Mouse (Mus musculus) ES-E14 (cell line): ENCODE results near the gene Bcl2l14. TPM values are rescaled to one million over a fixed set of nuclear protein-coding genes. Genes with fewer than 3 reads are reported as not detected.

ENCODE experiments used
- DNase-seq: peaks from one replicate; pipeline ENCODE4 v3.0.0-alpha.2; 2013; ENCODE audit warnings: low read depth, low spot score
- H3K27ac ChIP-seq: 2 replicates; pipeline ENCODE4 v1.5.1; 2012; ENCODE audit warnings: low read depth, mild to moderate bottlenecking, low read length, moderate library complexity, mixed read lengths; ENCODE audit not compliant: poor library complexity, insufficient read depth, severe bottlenecking
- H3K36me3 ChIP-seq: 2 replicates; pipeline ENCODE4 v1.6.1; 2012; ENCODE audit warnings: mild to moderate bottlenecking, low read length, moderate library complexity, mixed read lengths; ENCODE audit not compliant: control insufficient read depth, poor library complexity, insufficient read depth, severe bottlenecking
- H3K4me1 ChIP-seq, 2 experiments: fragments of 150-350 bp in 1 of 2; sonication (generic) in 1 of 2; 2 replicates each; pipeline ENCODE4 v1.6.1; 2012; ENCODE audit warnings: low read length in 2 of 2, mild to moderate bottlenecking in 1 of 2, mixed read lengths in 1 of 2; ENCODE audit not compliant: control insufficient read depth in 2 of 2, insufficient read depth in 2 of 2, poor library complexity in 1 of 2
- H3K4me3 ChIP-seq, 2 experiments: fragments of 150-350 bp in 1 of 2; sonication (generic) in 1 of 2; 2 replicates each; pipeline ENCODE4 v1.5.1; 2012; ENCODE audit warnings: low read length in 2 of 2, low read depth in 1 of 2, mild to moderate bottlenecking in 1 of 2, mixed read lengths in 1 of 2; ENCODE audit not compliant: insufficient read depth in 1 of 2, poor library complexity in 1 of 2, severe bottlenecking in 1 of 2
- H3K9ac ChIP-seq: 2 replicates; pipeline ENCODE4 v1.6.1; 2012; ENCODE audit warnings: low read depth, mild to moderate bottlenecking, low read length, mixed read lengths; ENCODE audit not compliant: poor library complexity, insufficient read depth, severe bottlenecking
- H3K9me3 ChIP-seq: fragments of 150-350 bp; sonication (generic); 2 replicates; pipeline ENCODE4 v1.6.1; 2012; ENCODE audit warnings: low read depth, mild to moderate bottlenecking, low read length; ENCODE audit not compliant: control insufficient read depth, insufficient read depth
- CHD2 ChIP-seq: IDR thresholded peaks from 2 replicates; pipeline ENCODE4 v1.6.1; 2014; ENCODE audit warnings: mild to moderate bottlenecking, low read depth, low read length, inconsistent platforms
- HCFC1 ChIP-seq: IDR thresholded peaks from 2 replicates; pipeline ENCODE4 v1.6.1; 2012; ENCODE audit warnings: low read length, inconsistent platforms, borderline replicate concordance; ENCODE audit not compliant: insufficient read depth
- MAFK ChIP-seq: IDR thresholded peaks from 2 replicates; pipeline ENCODE4 v1.6.1; 2014; ENCODE audit warnings: mild to moderate bottlenecking, low read depth, low read length, inconsistent platforms; ENCODE audit not compliant: insufficient read depth
- ZC3H11A ChIP-seq: IDR thresholded peaks from 2 replicates; pipeline ENCODE4 v1.6.1; 2012; ENCODE audit warnings: low read depth, mild to moderate bottlenecking, inconsistent platforms, low read length, borderline replicate concordance
- ZNF384 ChIP-seq: IDR thresholded peaks from 2 replicates; pipeline ENCODE4 v1.6.1; 2012; ENCODE audit warnings: low read depth, low read length, inconsistent platforms
- in situ Hi-C, 2 experiments: fragments of 600-800 bp; cut with MboI; formaldehyde crosslinking; loops; one replicate each; pipeline ENCODE4 v1.15.1; 2025; ENCODE audit warnings: low sequenced_read_pairs in 2 of 2, inconsistent platforms in 1 of 2; ENCODE audit not compliant: unreplicated experiment in 2 of 2
- total RNA-seq: library from RNA; depleted of rRNA; stranded (reverse); fragments of 300-350 nt; gene quantifications from 2 replicates; pipeline ENCODE4 v1.2.3, GENCODE M21; 2012

The Bcl2l14 gene
- total RNA-seq, 1 experiment = 1.6 TPM

DNA sequence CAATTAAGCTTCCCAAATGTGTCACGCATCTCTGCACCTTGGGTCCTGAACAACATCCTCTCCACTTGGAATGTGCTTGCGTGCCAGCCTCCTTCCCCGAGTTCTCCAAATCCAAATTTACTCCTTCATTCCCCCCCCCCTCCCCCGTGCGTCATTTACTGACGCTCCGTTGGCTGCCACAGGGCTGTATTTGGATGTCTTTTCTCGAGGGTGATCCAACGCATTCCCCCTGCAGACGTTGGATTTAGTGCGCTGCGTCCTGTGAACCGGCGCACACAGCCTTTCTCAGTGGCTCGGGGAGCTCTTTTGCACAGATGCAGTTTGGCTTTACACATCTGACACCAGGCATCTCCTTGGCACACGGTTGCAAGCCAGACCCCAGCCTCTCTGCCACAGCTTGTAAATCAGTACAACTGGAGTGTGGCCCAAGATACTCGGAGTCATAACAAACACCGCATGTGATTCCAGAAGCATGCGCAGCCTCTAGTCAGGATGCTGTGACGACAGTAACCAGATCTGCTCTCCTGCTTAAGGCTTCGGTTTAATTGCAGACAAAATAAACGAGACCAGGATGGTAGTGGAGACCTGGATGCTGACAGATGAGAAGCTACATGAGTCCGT lies 43.4 kb downstream of the Bcl2l14 start:
- Histone ChIP-seq H3K27ac (no peak overlapping the region), H3K4me3 (peak overlapping the region in 1 of 2 experiments; percentile 6; a peak in 3 of 4 replicates), H3K9me3 (no peaks in the 10 kb centered on the region), H3K36me3 (no peaks in the 10 kb centered on the region), H3K9ac (no peak overlapping the region), H3K4me1 (no peaks in the 10 kb centered on the region)
- in situ Hi-C loops = loop anchor here in 1 of 2 experiments (25.0 kb wide), 1 partner anchor 173 kb away; no protein-coding TSS in a partner anchor
- TF ChIP-seq CHD2 = no peak
- TF ChIP-seq HCFC1 = no peak
- TF ChIP-seq ZC3H11A = no peak
- no peak for TF ChIP-seq MAFK
- no peak for TF ChIP-seq ZNF384
- DNase-seq = no peak

DNA sequence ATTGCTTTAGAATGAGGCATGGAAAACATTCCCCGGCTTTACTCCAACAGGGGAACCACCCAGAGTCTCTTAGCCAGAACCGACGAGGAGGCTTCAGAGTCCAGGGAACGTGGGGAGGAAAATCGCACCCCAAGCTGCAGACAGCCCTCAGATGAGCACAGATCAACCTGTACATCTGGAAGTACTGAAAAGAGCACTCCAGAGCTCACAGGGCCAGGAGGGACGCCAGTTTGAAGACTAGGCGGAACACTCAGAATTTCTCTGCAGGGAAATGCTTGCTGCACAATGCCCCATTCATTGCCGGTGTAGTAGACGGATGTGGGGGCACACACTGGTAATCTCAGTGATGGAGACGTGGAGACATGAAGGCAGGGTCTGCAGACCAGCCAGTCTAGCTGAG lies 43.9 kb downstream of the Bcl2l14 start:
- no peak overlapping the region for H3K27ac ChIP-seq
- no peaks in the 10 kb centered on the region for H3K4me1 ChIP-seq
- H3K36me3 ChIP-seq = peaks cover 2% of the 10 kb centered on the region; the same call in 1 of the 2 replicates
- in situ Hi-C loops = loop anchor here in 1 of 2 experiments (25.0 kb wide), 1 partner anchor 172 kb away; no protein-coding TSS in a partner anchor
- peak overlapping the region in 1 of 2 experiments; percentile 6; a peak in 1 of 4 replicates for H3K4me3 ChIP-seq
- DNase-seq = no peak
- H3K9me3 ChIP-seq = no peaks in the 10 kb centered on the region
- H3K9ac ChIP-seq = no peak overlapping the region
- TF ChIP-seq ZC3H11A = no peak
- no peak for TF ChIP-seq HCFC1
- TF ChIP-seq MAFK = no peak
- no peak for TF ChIP-seq ZNF384
- no peak for TF ChIP-seq CHD2

DNA sequence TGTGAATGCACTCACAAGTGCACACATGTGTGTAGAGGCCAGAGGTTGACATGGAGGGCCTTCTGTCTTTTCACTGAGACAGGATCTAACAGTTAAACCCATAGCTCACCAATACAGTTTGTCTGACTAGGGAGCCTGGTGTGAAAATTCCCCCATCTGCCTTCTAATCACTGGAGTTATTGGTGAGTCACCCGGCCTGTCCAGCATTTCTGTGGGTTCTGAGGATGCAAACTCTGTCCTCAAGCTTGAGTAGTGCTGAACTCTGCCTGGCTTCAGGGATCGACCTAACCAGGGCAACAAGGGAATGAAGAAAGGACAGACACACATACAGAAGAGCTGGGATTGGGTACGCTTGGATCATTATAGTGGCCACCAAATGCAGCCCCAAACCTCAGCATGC lies 45.6 kb downstream of the Bcl2l14 start:
- in situ Hi-C loops = loop anchor here in 1 of 2 experiments (25.0 kb wide), 1 partner anchor 171 kb away; no protein-coding TSS in a partner anchor
- Histone ChIP-seq H3K4me1 (no peaks in the 10 kb centered on the region), H3K9ac (no peak overlapping the region), H3K27ac (no peak overlapping the region), H3K9me3 (no peaks in the 10 kb centered on the region), H3K4me3 (no peak overlapping the region), H3K36me3 (peaks cover 2% of the 10 kb centered on the region; the same call in 1 of the 2 replicates)
- no peak for DNase-seq
- no peak for TF ChIP-seq HCFC1
- TF ChIP-seq ZNF384 = no peak
- no peak for TF ChIP-seq ZC3H11A
- no peak for TF ChIP-seq CHD2
- TF ChIP-seq MAFK = no peak

DNA sequence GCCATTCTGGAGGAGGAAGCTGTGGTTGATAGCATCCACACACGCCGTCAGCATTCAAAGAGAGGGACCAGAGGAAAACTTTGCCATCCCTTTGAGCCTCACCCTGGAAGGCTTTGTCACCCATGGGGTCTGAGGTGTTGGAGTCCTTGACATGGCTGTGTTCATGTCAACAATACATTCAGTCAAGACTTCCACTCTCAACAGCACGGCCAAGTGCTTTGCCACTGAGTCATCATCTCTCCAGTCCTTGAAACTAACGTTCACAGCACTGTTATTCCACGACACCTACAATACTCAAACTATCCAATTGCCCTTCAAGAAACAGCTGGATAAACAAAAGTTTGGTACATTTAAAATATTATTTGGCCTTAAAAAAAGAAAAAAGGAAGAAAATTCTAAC lies 46.1 kb downstream of the Bcl2l14 start:
- Histone ChIP-seq H3K4me1 (no peaks in the 10 kb centered on the region), H3K9ac (no peak overlapping the region), H3K36me3 (peaks cover 2% of the 10 kb centered on the region; the same call in 1 of the 2 replicates), H3K27ac (no peak overlapping the region), H3K4me3 (no peak overlapping the region), H3K9me3 (no peaks in the 10 kb centered on the region)
- TF ChIP-seq MAFK (no peak), CHD2 (no peak), HCFC1 (no peak), ZC3H11A (no peak), ZNF384 (no peak)
- no peak for DNase-seq
- in situ Hi-C loops = loop anchor here in 1 of 2 experiments (25.0 kb wide), 1 partner anchor 170 kb away; no protein-coding TSS in a partner anchor
